Comparison of ENCODE assay signal across 9 mouse cellular contexts in the genomic region with DNA sequence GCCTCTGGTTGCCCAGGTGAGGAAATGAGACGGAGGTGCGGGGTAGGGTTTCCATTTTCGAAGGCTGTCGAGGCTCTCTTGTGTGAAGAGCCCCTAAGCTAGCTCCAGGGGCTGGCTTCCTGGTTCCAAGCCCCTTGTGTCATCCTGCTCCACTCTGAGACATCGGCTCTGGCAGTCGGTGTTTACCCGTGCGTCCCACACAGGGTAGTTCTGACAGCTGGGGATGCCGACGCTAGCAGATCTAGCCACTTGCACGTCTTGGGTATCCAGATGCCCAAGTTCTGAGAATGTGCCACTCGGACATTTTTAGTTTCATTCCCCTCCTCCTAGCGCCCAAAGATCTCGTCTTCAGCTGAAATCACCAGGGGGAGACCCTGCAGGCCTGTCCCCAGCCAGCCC. TPM values are rescaled to one million over a fixed set of nuclear protein-coding genes. Genes with fewer than 3 reads are reported as not detected.
A peak's percentile ranks its signal among the peaks of the same experiment; 100 is the strongest.
DNase-seq lines count a peak whose midpoint lies in the region; ATAC-seq and TF ChIP-seq lines count a peak whose summit lies in the region.
"Had no signal": no experiment of that assay in that cellular context is flagged by ENCODE, and none has a peak within 500 bp of the region (broad histone marks: within the 10 kb centered on the region; RNA-seq: fewer than 3 reads in every experiment).

No protein-coding gene starts in this region.

- WGBS in heart, embryonic 15.5 days: 28% methylated on average over 14 of the region's 14 CpGs
- WGBS in hindbrain, embryonic 15.5 days: 20% methylated on average over 14 of the region's 14 CpGs
- 17% methylated on average over 14 of the region's 14 CpGs for WGBS in midbrain, embryonic 14.5 days

- no peak for ATAC-seq in heart, embryonic 15.5 days (replicated peaks; ENCODE audit: insufficient number of reproducible peaks, insufficient read depth, low FRiP score, low read depth)
- ATAC-seq in hindbrain, embryonic 15.5 days (ENCODE audit: low FRiP score, low read depth): peak; percentile 20; the same call in 1 of the 2 replicates
- 0 out of 2 replicates have a peak, but pooled peaks have one; percentile 16 for ATAC-seq in midbrain, embryonic 14.5 days (ENCODE audit: low FRiP score, low TSS enrichment)

- intact Hi-C loops in heart, postnatal 14 days (cut with DNase I): loop anchor here (5.0 kb wide), 1 partner anchor 106 kb away; a partner anchor contains a TSS
- intact Hi-C loops in gastrocnemius, postnatal 14 days (cut with DNase I; ENCODE audit: low total_unique reads): no loop called here

- no peak for TF ChIP-seq CTCF in cortical plate, adult 2 months (IDR thresholded peaks at IDR 0.05; ENCODE audit: extremely low read depth, insufficient read depth, low read length)

- H3K27me3 ChIP-seq in heart, embryonic 15.5 days: peaks cover 58% of the 10 kb centered on the region
- peaks cover 30% of the 10 kb centered on the region for H3K27me3 ChIP-seq in hindbrain, embryonic 15.5 days
- H3K27me3 ChIP-seq in midbrain, embryonic 14.5 days (ENCODE audit: control insufficient read depth, insufficient read depth, low read length): peaks cover 31% of the 10 kb centered on the region

- H3K4me2 ChIP-seq in heart, embryonic 15.5 days: peak overlapping the region; percentile 98
- peak overlapping the region; percentile 85 for H3K4me2 ChIP-seq in hindbrain, embryonic 15.5 days
- peak overlapping the region; percentile 83 for H3K4me2 ChIP-seq in midbrain, embryonic 14.5 days (ENCODE audit: low read length)

- peaks cover 20% of the 10 kb centered on the region for H3K4me1 ChIP-seq in heart, embryonic 15.5 days (replicated peaks)
- H3K4me1 ChIP-seq in cortical plate, adult 2 months (ENCODE audit: control insufficient read depth, insufficient read depth, low read length): no peaks in the 10 kb centered on the region
- H3K4me1 ChIP-seq in hindbrain, embryonic 15.5 days (replicated peaks): peaks cover 31% of the 10 kb centered on the region
- H3K4me1 ChIP-seq in midbrain, embryonic 14.5 days (ENCODE audit: control insufficient read depth, insufficient read depth, low read length): peaks cover 16% of the 10 kb centered on the region

- H3K9ac ChIP-seq in heart, embryonic 15.5 days: no peak overlapping the region
- H3K9ac ChIP-seq in hindbrain, embryonic 15.5 days: peak overlapping the region; percentile 98
- peak overlapping the region; percentile 99 for H3K9ac ChIP-seq in midbrain, embryonic 14.5 days (replicated peaks; ENCODE audit: low read length)

- H3K4me3 ChIP-seq in heart, embryonic 15.5 days: 0 out of 2 replicates have a peak overlapping the region, but pooled peaks have one; percentile 58
- H3K4me3 ChIP-seq in cortical plate, adult 2 months (ENCODE audit: insufficient read depth, low read length): peak overlapping the region; percentile 76
- H3K4me3 ChIP-seq in hindbrain, embryonic 15.5 days: peak overlapping the region; percentile 91
- H3K4me3 ChIP-seq in midbrain, embryonic 14.5 days (replicated peaks; ENCODE audit: low read depth, low read length): peak overlapping the region; percentile 94

- no peak for TF ChIP-seq POLR2A in cortical plate, adult 2 months (IDR thresholded peaks at IDR 0.05; ENCODE audit: extremely low read depth, insufficient read depth, low read length)

- H3K36me3 ChIP-seq in heart, embryonic 15.5 days: no peaks in the 10 kb centered on the region
- H3K36me3 ChIP-seq in hindbrain, embryonic 15.5 days: peaks cover 15% of the 10 kb centered on the region
- peaks cover 21% of the 10 kb centered on the region for H3K36me3 ChIP-seq in midbrain, embryonic 14.5 days (ENCODE audit: control insufficient read depth, insufficient read depth, low read length)

- H3K9me3 ChIP-seq in heart, embryonic 15.5 days (replicated peaks): no peaks in the 10 kb centered on the region
- no peaks in the 10 kb centered on the region for H3K9me3 ChIP-seq in hindbrain, embryonic 15.5 days
- no peaks in the 10 kb centered on the region for H3K9me3 ChIP-seq in midbrain, embryonic 14.5 days (ENCODE audit: control insufficient read depth, low read length)

- H3K27ac ChIP-seq in heart, embryonic 15.5 days: no peak overlapping the region
- H3K27ac ChIP-seq in cortical plate, adult 2 months (ENCODE audit: insufficient read depth, low read length): no peak overlapping the region
- H3K27ac ChIP-seq in hindbrain, embryonic 15.5 days (replicated peaks): peak overlapping the region; percentile 93
- H3K27ac ChIP-seq in midbrain, embryonic 14.5 days (replicated peaks; ENCODE audit: low read depth, low read length): peak overlapping the region; percentile 96

- DNase-seq in heart, postnatal 14 days: no peak
- DNase-seq in midbrain, embryonic 14.5 days: no peak
- no peak for DNase-seq in spleen, postnatal 10 days (ENCODE audit: low spot score in 2 of 2)
- no peak for DNase-seq in gastrocnemius, postnatal 14 days
- DNase-seq in cerebellum, adult 11 months: no peak

RNA-seq across cellular contexts. Expression of a gene that starts 1.0 kb away (rescaled TPM):
- 27.2 TPM in 2 replicates for polyA plus RNA-seq in heart, embryonic 15.5 days (2015; fragmentation: Nextera tagmentation; extraction: Ambion mirVana)
- 100 to 1,000 TPM; 106 to 122 TPM for total RNA-seq in heart, postnatal 14 days (2021)
- 140 TPM in 2 replicates for polyA plus RNA-seq in cortical plate, adult 2 months (2012; rRNA removed)
- 112 and 130 TPM in 2 replicates for polyA plus RNA-seq in hindbrain, embryonic 15.5 days (2015; fragmentation: Nextera tagmentation; extraction: Ambion mirVana)
- polyA plus RNA-seq in midbrain, embryonic 14.5 days (2014; fragmentation: Nextera tagmentation; extraction: Ambion mirVana): 100.0 and 101 TPM in 2 replicates
- total RNA-seq in gastrocnemius, postnatal 14 days (2021): 100 to 1,000 TPM; 800 to 833 TPM
- polyA plus RNA-seq: CD4-positive, CD25-positive, alpha-beta regulatory T cell, adult 4 months had no signal

RNA-seq across cellular contexts. Expression of a gene that starts 3.5 kb away (rescaled TPM):
- polyA plus RNA-seq in heart, embryonic 15.5 days (2015; fragmentation: Nextera tagmentation; extraction: Ambion mirVana): 0.11 and 0.16 TPM in 2 replicates
- not detected for total RNA-seq in heart, postnatal 14 days (2021)
- 0.21 and 0.23 TPM in 2 replicates for polyA plus RNA-seq in cortical plate, adult 2 months (2012; rRNA removed)
- 0.96 and 1.2 TPM in 2 replicates for polyA plus RNA-seq in hindbrain, embryonic 15.5 days (2015; fragmentation: Nextera tagmentation; extraction: Ambion mirVana)
- polyA plus RNA-seq in midbrain, embryonic 14.5 days (2014; fragmentation: Nextera tagmentation; extraction: Ambion mirVana): 0.62 and 1.2 TPM in 2 replicates
- not detected for total RNA-seq in gastrocnemius, postnatal 14 days (2021)

RNA-seq across cellular contexts. Expression of a gene that starts 11.8 kb away (rescaled TPM):
- 81.2 and 81.6 TPM in 2 replicates for polyA plus RNA-seq in heart, embryonic 15.5 days (2015; fragmentation: Nextera tagmentation; extraction: Ambion mirVana)
- 10 to 100 TPM; 55.7 to 59.1 TPM for total RNA-seq in heart, postnatal 14 days (2021)
- polyA plus RNA-seq in cortical plate, adult 2 months (2012; rRNA removed): 15.3 and 16.5 TPM in 2 replicates
- 41.5 and 42.1 TPM in 2 replicates for polyA plus RNA-seq in hindbrain, embryonic 15.5 days (2015; fragmentation: Nextera tagmentation; extraction: Ambion mirVana)
- 28.9 and 29.1 TPM in 2 replicates for polyA plus RNA-seq in midbrain, embryonic 14.5 days (2014; fragmentation: Nextera tagmentation; extraction: Ambion mirVana)
- 10 to 100 TPM; 31.0 to 35.1 TPM for total RNA-seq in gastrocnemius, postnatal 14 days (2021)

RNA-seq across cellular contexts. Expression of a gene that starts 26.4 kb away (rescaled TPM):
- polyA plus RNA-seq in heart, embryonic 15.5 days (2015; fragmentation: Nextera tagmentation; extraction: Ambion mirVana): 0.20 and 0.47 TPM in 2 replicates
- 1 to 10 TPM in 1 of 2 experiments, under 1 TPM in 1; 0.60 to 1.2 TPM for total RNA-seq in heart, postnatal 14 days (2021)
- 5.1 and 7.1 TPM in 2 replicates for polyA plus RNA-seq in cortical plate, adult 2 months (2012; rRNA removed)
- polyA plus RNA-seq in hindbrain, embryonic 15.5 days (2015; fragmentation: Nextera tagmentation; extraction: Ambion mirVana): 0.08 and 0.14 TPM in 2 replicates
- polyA plus RNA-seq in midbrain, embryonic 14.5 days (2014; fragmentation: Nextera tagmentation; extraction: Ambion mirVana): not detected in 2 replicates
- total RNA-seq in gastrocnemius, postnatal 14 days (2021): under 1 TPM; 0.69 to 0.90 TPM

RNA-seq across cellular contexts. Expression of a gene that starts 55.3 kb away (rescaled TPM):
- 33.8 and 37.9 TPM in 2 replicates for polyA plus RNA-seq in heart, embryonic 15.5 days (2015; fragmentation: Nextera tagmentation; extraction: Ambion mirVana)
- 10 to 100 TPM; 54.8 to 58.3 TPM for total RNA-seq in heart, postnatal 14 days (2021)
- 41.0 and 41.5 TPM in 2 replicates for polyA plus RNA-seq in cortical plate, adult 2 months (2012; rRNA removed)
- 38.5 and 41.8 TPM in 2 replicates for polyA plus RNA-seq in hindbrain, embryonic 15.5 days (2015; fragmentation: Nextera tagmentation; extraction: Ambion mirVana)
- polyA plus RNA-seq in midbrain, embryonic 14.5 days (2014; fragmentation: Nextera tagmentation; extraction: Ambion mirVana): 33.2 and 35.0 TPM in 2 replicates
- 10 to 100 TPM; 35.1 to 43.0 TPM for total RNA-seq in gastrocnemius, postnatal 14 days (2021)

Comparison
In these comparisons a context has a peak if more than half of its experiments do, and no peak if none do; other contexts are left out.
1. H3K27ac ChIP-seq: peak in hindbrain, embryonic 15.5 days (single experiment) and midbrain, embryonic 14.5 days (single experiment); none in heart, embryonic 15.5 days (single experiment) and cortical plate, adult 2 months (single experiment).
2. Peak in every context shown above with its lines, with median percentiles within 50 percentile points of each other: H3K4me2 ChIP-seq and H3K4me3 ChIP-seq.